Mouse (Mus musculus): ENCODE measurements at regions not wholly inside any gene's neighbourhood (a gene's known extent, or its start where the extent isn't known, plus 50 kb on each side); places are given as distances from the start of the nearest gene placed in this dataset.

DNA sequence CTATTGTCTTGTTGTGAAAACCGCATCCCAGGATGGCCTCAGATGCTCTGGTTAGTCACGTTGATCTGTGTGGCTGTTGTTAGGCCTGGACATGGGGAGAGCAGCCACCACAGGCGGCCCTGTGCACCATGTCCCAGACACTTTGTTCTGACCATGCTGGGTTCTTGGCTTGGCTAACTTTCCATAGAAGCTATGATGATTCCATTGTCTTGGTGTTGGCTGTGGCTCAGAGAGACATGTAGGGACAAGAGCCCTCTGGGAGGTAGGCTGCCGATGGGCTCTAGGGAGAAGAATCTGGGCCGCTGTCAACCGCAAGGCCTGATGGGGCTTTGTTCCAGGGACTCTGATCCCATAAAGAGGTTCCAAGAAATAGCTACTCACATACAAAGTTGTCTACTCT is 334.9 kb downstream of the Pik3r1 start:
- ATAC-seq (ENCODE audit: extremely low read depth, insufficient number of reproducible peaks, low FRiP score, poor library complexity, severe bottlenecking) (no peak), DNase-seq (ENCODE audit: low spot score) (no peak)
- Histone ChIP-seq H3K9me3 (replicated peaks) (no peaks in the 10 kb centered on the region), H3K4me3 (ENCODE audit: low read depth, low read length) (no peak overlapping the region), H3K27me3 (ENCODE audit: insufficient read depth, low read length) (peaks cover 7% of the 10 kb centered on the region), H3K4me1 (ENCODE audit: insufficient read depth, low read depth, low read length) (no peaks in the 10 kb centered on the region), H3K36me3 (replicated peaks) (no peaks in the 10 kb centered on the region)
- TF ChIP-seq TAL1 (conservative IDR thresholded peaks at IDR 0.05; ENCODE audit: low read depth, low read length): no peak
- TF ChIP-seq CTCF (IDR thresholded peaks at IDR 0.05; ENCODE audit: low read depth, low read length): no peak
- no peak for TF ChIP-seq GATA2 (IDR thresholded peaks at IDR 0.05; ENCODE audit: borderline replicate concordance, low read depth, low read length)
- no peak for TF ChIP-seq POLR2AphosphoS5 (IDR thresholded peaks at IDR 0.05; ENCODE audit: insufficient replicate concordance, low read depth, low read length)
- no peak for TF ChIP-seq GATA1 (IDR thresholded peaks at IDR 0.05; ENCODE audit: borderline replicate concordance, low read length)

DNA sequence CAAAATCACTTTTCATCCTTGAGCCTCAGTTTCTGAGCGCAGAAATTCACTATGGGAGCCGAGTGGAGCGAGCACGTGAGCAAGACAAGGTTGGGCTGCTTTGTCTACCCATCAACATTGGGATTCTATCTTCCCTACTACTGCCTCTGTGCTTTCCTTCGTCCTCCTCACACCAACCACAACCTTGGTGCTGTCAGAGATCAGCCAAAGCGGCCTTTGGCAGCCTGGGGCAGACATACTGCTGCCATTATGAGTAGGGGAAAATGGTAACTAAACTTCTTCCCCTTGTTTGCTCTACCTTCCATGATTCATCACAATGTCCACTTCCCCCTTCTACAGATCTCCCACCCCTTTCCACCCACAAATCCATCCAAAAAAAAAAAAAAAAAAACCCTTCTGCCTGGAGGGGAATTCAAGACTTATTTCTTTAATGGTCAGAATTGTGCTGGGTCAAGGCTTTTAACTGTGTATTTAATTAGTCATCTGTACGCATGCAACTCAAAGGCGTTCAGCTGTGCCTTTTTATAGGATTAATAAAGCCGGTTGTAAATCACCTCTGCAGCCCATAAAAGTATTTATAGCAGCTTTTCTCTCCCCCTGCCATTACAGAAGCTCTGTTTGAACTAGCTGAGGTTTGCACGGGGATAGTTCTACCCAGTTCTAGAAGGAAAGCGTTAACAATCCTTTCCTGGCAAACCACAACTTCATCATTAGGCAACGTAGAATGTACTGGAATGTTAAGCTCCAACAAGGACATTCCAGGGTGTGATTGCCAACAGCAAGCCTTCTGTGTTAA is 340.4 kb downstream of the Pik3r1 start:
- DNase-seq (ENCODE audit: low spot score) (no peak), ATAC-seq (ENCODE audit: extremely low read depth, insufficient number of reproducible peaks, low FRiP score, poor library complexity, severe bottlenecking) (no peak)
- H3K36me3 ChIP-seq (replicated peaks): no peaks in the 10 kb centered on the region
- TF ChIP-seq CTCF (IDR thresholded peaks at IDR 0.05; ENCODE audit: low read depth, low read length): no peak
- TF ChIP-seq GATA1 (IDR thresholded peaks at IDR 0.05; ENCODE audit: borderline replicate concordance, low read length): no peak
- no peak for TF ChIP-seq GATA2 (IDR thresholded peaks at IDR 0.05; ENCODE audit: borderline replicate concordance, low read depth, low read length)
- TF ChIP-seq TAL1 (conservative IDR thresholded peaks at IDR 0.05; ENCODE audit: low read depth, low read length): no peak
- H3K4me3 ChIP-seq (ENCODE audit: low read depth, low read length): no peak overlapping the region
- no peaks in the 10 kb centered on the region for H3K4me1 ChIP-seq (ENCODE audit: insufficient read depth, low read depth, low read length)
- no peaks in the 10 kb centered on the region for H3K9me3 ChIP-seq (replicated peaks)
- H3K27me3 ChIP-seq (ENCODE audit: insufficient read depth, low read length): peaks cover 3% of the 10 kb centered on the region; the same call in 1 of the 2 replicates

DNA sequence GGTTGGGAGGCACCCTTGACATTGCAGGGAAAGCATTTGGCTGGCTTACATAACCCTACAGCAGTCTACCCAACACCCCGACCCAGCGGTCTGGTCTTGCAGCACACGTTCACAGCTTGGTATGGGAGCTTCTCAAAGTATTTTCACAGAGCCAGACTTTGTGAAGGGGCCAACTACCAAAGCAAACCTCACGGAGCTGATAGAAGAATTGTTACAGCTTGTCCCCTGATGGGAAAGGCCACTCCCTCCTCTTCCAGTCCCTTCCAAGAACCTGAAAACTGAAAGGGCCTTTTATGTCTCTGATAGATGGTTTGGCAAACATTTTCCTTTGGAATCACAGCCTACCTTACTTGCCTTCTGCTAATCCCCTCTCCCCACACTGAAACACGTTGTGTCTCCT is 341.6 kb downstream of the Pik3r1 start:
- H3K27me3 ChIP-seq (ENCODE audit: insufficient read depth, low read length): no peaks in the 10 kb centered on the region; the same call in 1 of the 2 replicates
- H3K9me3 ChIP-seq (replicated peaks): no peaks in the 10 kb centered on the region
- no peaks in the 10 kb centered on the region for H3K36me3 ChIP-seq (replicated peaks)
- ATAC-seq (ENCODE audit: extremely low read depth, insufficient number of reproducible peaks, low FRiP score, poor library complexity, severe bottlenecking): no peak
- TF ChIP-seq GATA1 (IDR thresholded peaks at IDR 0.05; ENCODE audit: borderline replicate concordance, low read length) (no peak), GATA2 (IDR thresholded peaks at IDR 0.05; ENCODE audit: borderline replicate concordance, low read depth, low read length) (no peak), POLR2AphosphoS5 (IDR thresholded peaks at IDR 0.05; ENCODE audit: insufficient replicate concordance, low read depth, low read length) (no peak), CTCF (IDR thresholded peaks at IDR 0.05; ENCODE audit: low read depth, low read length) (no peak), TAL1 (conservative IDR thresholded peaks at IDR 0.05; ENCODE audit: low read depth, low read length) (no peak)
- no peak overlapping the region for H3K4me3 ChIP-seq (ENCODE audit: low read depth, low read length)
- DNase-seq (ENCODE audit: low spot score): no peak
- no peaks in the 10 kb centered on the region for H3K4me1 ChIP-seq (ENCODE audit: insufficient read depth, low read depth, low read length)

DNA sequence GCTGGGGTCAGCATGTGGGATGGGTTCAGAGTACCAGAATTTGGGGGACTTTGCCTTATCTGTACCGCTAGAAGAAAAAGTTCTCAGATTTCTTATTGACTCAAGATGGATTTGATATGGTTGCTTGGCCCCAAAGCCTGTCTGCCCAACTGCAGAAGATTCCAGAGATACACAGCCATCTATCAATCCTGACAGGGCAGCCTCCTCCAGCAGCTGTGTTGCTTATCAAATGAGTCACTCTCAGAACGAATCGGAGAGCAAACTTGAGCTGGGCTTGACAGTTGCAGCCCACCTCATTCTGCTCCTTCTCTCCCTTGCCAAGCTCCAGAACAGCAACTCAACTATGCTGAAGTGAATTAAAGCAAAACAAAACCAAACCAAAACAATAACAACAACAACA is 345.9 kb downstream of the Pik3r1 start:
- TF ChIP-seq POLR2AphosphoS5 (IDR thresholded peaks at IDR 0.05; ENCODE audit: insufficient replicate concordance, low read depth, low read length) (no peak), GATA1 (IDR thresholded peaks at IDR 0.05; ENCODE audit: borderline replicate concordance, low read length) (no peak), TAL1 (conservative IDR thresholded peaks at IDR 0.05; ENCODE audit: low read depth, low read length) (no peak), CTCF (IDR thresholded peaks at IDR 0.05; ENCODE audit: low read depth, low read length) (no peak), GATA2 (IDR thresholded peaks at IDR 0.05; ENCODE audit: borderline replicate concordance, low read depth, low read length) (no peak)
- ATAC-seq (ENCODE audit: extremely low read depth, insufficient number of reproducible peaks, low FRiP score, poor library complexity, severe bottlenecking) (no peak), DNase-seq (ENCODE audit: low spot score) (no peak)
- Histone ChIP-seq H3K4me3 (ENCODE audit: low read depth, low read length) (no peak overlapping the region), H3K4me1 (ENCODE audit: insufficient read depth, low read depth, low read length) (no peaks in the 10 kb centered on the region), H3K27me3 (ENCODE audit: insufficient read depth, low read length) (peaks cover 5% of the 10 kb centered on the region; the same call in 1 of the 2 replicates), H3K36me3 (replicated peaks) (no peaks in the 10 kb centered on the region), H3K9me3 (replicated peaks) (no peaks in the 10 kb centered on the region)

- H3K4me3 ChIP-seq (ENCODE audit: low read depth, low read length): no peak overlapping the region
- no peak for DNase-seq (ENCODE audit: low spot score)
- peaks cover 8% of the 10 kb centered on the region; the same call in 1 of the 2 replicates for H3K27me3 ChIP-seq (ENCODE audit: insufficient read depth, low read length)
- no peaks in the 10 kb centered on the region for H3K9me3 ChIP-seq (replicated peaks)
- ATAC-seq (ENCODE audit: extremely low read depth, insufficient number of reproducible peaks, low FRiP score, poor library complexity, severe bottlenecking): no peak
- no peaks in the 10 kb centered on the region for H3K4me1 ChIP-seq (ENCODE audit: insufficient read depth, low read depth, low read length)
- TF ChIP-seq TAL1 (conservative IDR thresholded peaks at IDR 0.05; ENCODE audit: low read depth, low read length) (no peak), CTCF (IDR thresholded peaks at IDR 0.05; ENCODE audit: low read depth, low read length) (no peak)
- H3K36me3 ChIP-seq (replicated peaks): no peaks in the 10 kb centered on the region
Observed at GRCm38 (mm10) chr13:101419457-101420025, 348.5 kb downstream of the Pik3r1 start.

- H3K4me3 ChIP-seq (ENCODE audit: low read depth, low read length): no peak overlapping the region
- H3K27me3 ChIP-seq (ENCODE audit: insufficient read depth, low read length): peaks cover 8% of the 10 kb centered on the region; the same call in 1 of the 2 replicates
- no peaks in the 10 kb centered on the region for H3K36me3 ChIP-seq (replicated peaks)
- TF ChIP-seq TAL1 (conservative IDR thresholded peaks at IDR 0.05; ENCODE audit: low read depth, low read length) (no peak), POLR2AphosphoS5 (IDR thresholded peaks at IDR 0.05; ENCODE audit: insufficient replicate concordance, low read depth, low read length) (no peak), CTCF (IDR thresholded peaks at IDR 0.05; ENCODE audit: low read depth, low read length) (no peak), GATA1 (IDR thresholded peaks at IDR 0.05; ENCODE audit: borderline replicate concordance, low read length) (no peak), GATA2 (IDR thresholded peaks at IDR 0.05; ENCODE audit: borderline replicate concordance, low read depth, low read length) (no peak)
- ATAC-seq (ENCODE audit: extremely low read depth, insufficient number of reproducible peaks, low FRiP score, poor library complexity, severe bottlenecking) (no peak), DNase-seq (ENCODE audit: low spot score) (no peak)
- no peaks in the 10 kb centered on the region for H3K9me3 ChIP-seq (replicated peaks)
- no peaks in the 10 kb centered on the region for H3K4me1 ChIP-seq (ENCODE audit: insufficient read depth, low read depth, low read length)
Observed at GRCm38 (mm10) chr13:101418272-101418671, 349.7 kb downstream of the Pik3r1 start.

Measured in G1E (cell line).